In genomic region chr8:94923405-94923804, GRCm38 (mm10) we compare ENCODE assay signal across 12 mouse cellular contexts. TPM values are rescaled to one million over a fixed set of nuclear protein-coding genes. Genes with fewer than 3 reads are reported as not detected.
DNase-seq lines count a peak whose midpoint lies in the region; ATAC-seq and TF ChIP-seq lines count a peak whose summit lies in the region.
"Had no signal": no experiment of that assay in that cellular context is flagged by ENCODE, and none has a peak within 500 bp of the region (broad histone marks: within the 10 kb centered on the region; RNA-seq: fewer than 3 reads in every experiment).

TSS of gene Adgrg5 (plus strand) at chr8:94923694.

- no peak for TF ChIP-seq CTCF in G1E (IDR thresholded peaks at IDR 0.05; ENCODE audit: low read depth, low read length)

- H3K9ac ChIP-seq in forebrain, embryonic 13.5 days = no peak within 1 kb of the TSS
- H3K9ac ChIP-seq in lung, embryonic 15.5 days = no peak within 1 kb of the TSS
- 0 out of 2 replicates have a peak within 1 kb of the TSS, but pooled peaks have one; percentile 8 for H3K9ac ChIP-seq in liver, embryonic 15.5 days

- peaks cover 18% of the 10 kb centered on the region for H3K27me3 ChIP-seq in forebrain, embryonic 10.5 days (ENCODE audit: poor library complexity, severe bottlenecking)
- H3K27me3 ChIP-seq in forebrain, embryonic 13.5 days = peaks cover 9% of the 10 kb centered on the region; the same call in 1 of the 2 replicates
- no peaks in the 10 kb centered on the region for H3K27me3 ChIP-seq in lung, embryonic 15.5 days
- no peaks in the 10 kb centered on the region for H3K27me3 ChIP-seq in G1E (ENCODE audit: insufficient read depth, low read length)
- peaks cover 12% of the 10 kb centered on the region for H3K27me3 ChIP-seq in liver, embryonic 15.5 days

- H3K36me3 ChIP-seq in forebrain, embryonic 10.5 days (replicated peaks) = no peaks in the 10 kb centered on the region
- no peaks in the 10 kb centered on the region for H3K36me3 ChIP-seq in forebrain, embryonic 13.5 days (ENCODE audit: poor library complexity, severe bottlenecking)
- H3K36me3 ChIP-seq in lung, embryonic 15.5 days = no peaks in the 10 kb centered on the region
- no peaks in the 10 kb centered on the region for H3K36me3 ChIP-seq in G1E (replicated peaks)
- no peaks in the 10 kb centered on the region for H3K36me3 ChIP-seq in liver, embryonic 15.5 days (replicated peaks)

- ATAC-seq in forebrain, embryonic 13.5 days = no peak
- ATAC-seq in lung, embryonic 15.5 days (ENCODE audit: borderline replicate concordance, extremely low read depth, low FRiP score, low TSS enrichment) = no peak
- no peak for ATAC-seq in G1E (ENCODE audit: extremely low read depth, insufficient number of reproducible peaks, low FRiP score, poor library complexity, severe bottlenecking)
- no peak for ATAC-seq in liver, embryonic 15.5 days (ENCODE audit: insufficient read depth)

- H3K27ac ChIP-seq in forebrain, embryonic 10.5 days = peak within 1 kb of the TSS; percentile 58
- H3K27ac ChIP-seq in forebrain, embryonic 13.5 days = no peak within 1 kb of the TSS
- H3K27ac ChIP-seq in lung, embryonic 15.5 days = 0 out of 2 replicates have a peak within 1 kb of the TSS, but pooled peaks have one; percentile 11
- peak within 1 kb of the TSS; percentile 21; the same call in 1 of the 2 replicates for H3K27ac ChIP-seq in liver, embryonic 15.5 days (replicated peaks)

- no peaks in the 10 kb centered on the region for H3K9me3 ChIP-seq in forebrain, embryonic 10.5 days
- no peaks in the 10 kb centered on the region for H3K9me3 ChIP-seq in forebrain, embryonic 13.5 days (replicated peaks)
- no peaks in the 10 kb centered on the region for H3K9me3 ChIP-seq in lung, embryonic 15.5 days
- no peaks in the 10 kb centered on the region for H3K9me3 ChIP-seq in G1E (replicated peaks)
- no peaks in the 10 kb centered on the region for H3K9me3 ChIP-seq in liver, embryonic 15.5 days (replicated peaks)

- H3K4me1 ChIP-seq in forebrain, embryonic 10.5 days = peaks cover 27% of the 10 kb centered on the region
- 0 out of 2 replicates have a peak, but pooled peaks cover 8% of the 10 kb centered on the region for H3K4me1 ChIP-seq in forebrain, embryonic 13.5 days
- H3K4me1 ChIP-seq in lung, embryonic 15.5 days = peaks cover 7% of the 10 kb centered on the region; the same call in 1 of the 2 replicates
- H3K4me1 ChIP-seq in G1E (ENCODE audit: insufficient read depth, low read depth, low read length) = peaks cover 73% of the 10 kb centered on the region
- H3K4me1 ChIP-seq in liver, embryonic 15.5 days (replicated peaks) = peaks cover 30% of the 10 kb centered on the region

- DNase-seq in forebrain, embryonic 10.5 days (ENCODE audit: extremely low spot score, low spot score) = no peak
- no peak for DNase-seq in lung, adult 18-20 months
- DNase-seq in G1E (ENCODE audit: low spot score) = peak; percentile 52
- no peak for DNase-seq in right cerebral cortex, postnatal 25 days
- no peak for DNase-seq in yolk sac, embryonic 10.5 days (ENCODE audit: low spot score)
- DNase-seq: cerebellum, postnatal 10 days; kidney, postnatal 36 days had no signal

- WGBS in forebrain, embryonic 10.5 days = 61% methylated on average over 8 of the region's 8 CpGs
- WGBS in forebrain, embryonic 13.5 days = 49% methylated on average over 7 of the region's 8 CpGs
- WGBS in lung, embryonic 15.5 days = 41% methylated on average over 8 of the region's 8 CpGs
- 21% methylated on average over 8 of the region's 8 CpGs for WGBS in liver, embryonic 15.5 days (ENCODE audit: insufficient replicate concordance)

- no peak within 1 kb of the TSS for H3K4me2 ChIP-seq in forebrain, embryonic 13.5 days
- no peak within 1 kb of the TSS for H3K4me2 ChIP-seq in lung, embryonic 15.5 days
- peak within 1 kb of the TSS; percentile 32 for H3K4me2 ChIP-seq in liver, embryonic 15.5 days

- H3K4me3 ChIP-seq in forebrain, embryonic 10.5 days = no peak within 1 kb of the TSS
- H3K4me3 ChIP-seq in forebrain, embryonic 13.5 days = no peak within 1 kb of the TSS
- no peak within 1 kb of the TSS for H3K4me3 ChIP-seq in lung, embryonic 15.5 days
- peak within 1 kb of the TSS; percentile 65; the same call in 1 of the 2 replicates for H3K4me3 ChIP-seq in G1E (ENCODE audit: low read depth, low read length)
- no peak within 1 kb of the TSS for H3K4me3 ChIP-seq in liver, embryonic 15.5 days (replicated peaks)
- H3K4me3 ChIP-seq: myocyte had no signal

RNA-seq across cellular contexts. Expression of gene Adgrg5, which starts in this region (rescaled TPM):
- polyA plus RNA-seq in forebrain, embryonic 10.5 days (2016; fragmentation: Nextera tagmentation; extraction: Ambion mirVana) = 0.43 and 0.62 TPM in 2 replicates
- polyA plus RNA-seq in forebrain, embryonic 13.5 days (2015; fragmentation: Nextera tagmentation; extraction: Ambion mirVana) = 0.19 TPM in 1 of 2 replicates, not detected in the other
- 0.29 and 0.36 TPM in 2 replicates for polyA plus RNA-seq in lung, embryonic 15.5 days (2015; fragmentation: Nextera tagmentation; extraction: Ambion mirVana)
- total RNA-seq in G1E (2014; fragmentation: Nextera tagmentation) = 3.2 and 6.4 TPM in 2 replicates
- total RNA-seq in G1E (2017) = 0.76 and 0.87 TPM in 2 replicates
- 1.9 and 2.9 TPM in 2 replicates for polyA plus RNA-seq in G1E (2012)
- polyA plus RNA-seq in liver, embryonic 15.5 days (2015; fragmentation: Nextera tagmentation; extraction: Ambion mirVana) = 0.25 TPM in 2 replicates
- total RNA-seq: megakaryocyte progenitor cell, adult 5-6 weeks had no signal
- polyA plus RNA-seq: myocyte had no signal
